Mouse (Mus musculus) frontal cortex, adult 2 months (tissue): ENCODE data around the gene Olfr1408. TPM values are rescaled to one million over a fixed set of nuclear protein-coding genes. Genes with fewer than 3 reads are reported as not detected.

Experiments
- DNase-seq, 2 experiments: peaks; one replicate each; pipeline ENCODE4 v3.0.0; 2022; ENCODE audit warnings: low spot score in 1 of 2; ENCODE audit errors: extremely low spot score in 1 of 2
- polyA plus RNA-seq: library from polyadenylated mRNA; depleted of rRNA; stranded (reverse); fragments of >200 nt; gene quantifications from 2 replicates; pipeline ENCODE4 v1.2.3, GENCODE M21; 2012; rRNA removed

Olfr1408 gene
- polyA plus RNA-seq = not detected in 2 replicates

- DNase-seq = no peak
Observed at GRCm38 (mm10) chr1:173137274-173137673, at the start of gene Olfr1408. TSS of gene Olfr1408 (minus strand) at chr1:173137374.

GRCm38 (mm10) chr1:173174154-173174842 is 37.1 kb upstream of the Olfr1408 start:
- no peak for DNase-seq

Other genes with a start within 250 kb of the Olfr1408 start
- not detected in 2 replicates for gene Apcs, start 242.3 kb downstream of the Olfr1408 start, polyA plus RNA-seq
- not detected in 2 replicates for gene Olfr16, start 187.0 kb downstream of the Olfr1408 start, polyA plus RNA-seq
- gene Olfr1406, start 53.3 kb upstream of the Olfr1408 start, polyA plus RNA-seq = not detected in 2 replicates
- gene Olfr218, start 60.4 kb upstream of the Olfr1408 start, polyA plus RNA-seq = not detected in 2 replicates
- not detected in 2 replicates for gene Olfr1404, start 75.0 kb upstream of the Olfr1408 start, polyA plus RNA-seq
- 0.11 TPM in 1 of 2 replicates, not detected in the other for gene Fcer1a, start 89.8 kb upstream of the Olfr1408 start, polyA plus RNA-seq
- gene Olfr418, start 128.6 kb upstream of the Olfr1408 start, polyA plus RNA-seq = 0.04 TPM in 1 of 2 replicates, not detected in the other
- gene Mptx2, start 140.4 kb upstream of the Olfr1408 start, polyA plus RNA-seq = 0.19 TPM in 1 of 2 replicates, not detected in the other
- gene Ackr1, start 196.4 kb upstream of the Olfr1408 start, polyA plus RNA-seq = 115 and 129 TPM in 2 replicates
- 2.3 and 3.4 TPM in 2 replicates for gene Aim2, start 213.5 kb upstream of the Olfr1408 start, polyA plus RNA-seq
- 360 and 371 TPM in 2 replicates for gene Cadm3, start 230.3 kb upstream of the Olfr1408 start, polyA plus RNA-seq